ENCODE assay signal across 14 mouse cellular contexts in genomic region chr16:90462728-90463275, GRCm38 (mm10).
A peak's percentile ranks its signal among the peaks of the same experiment; 100 is the strongest.
DNase-seq lines count a peak whose midpoint lies in the region; ATAC-seq lines count a peak whose summit lies in the region.
"Had no signal": no experiment of that assay in that cellular context is flagged by ENCODE, and none has a peak within 500 bp of the region (broad histone marks: within the 10 kb centered on the region; RNA-seq: fewer than 3 reads in every experiment).

No protein-coding gene starts in this region.

- no peak overlapping the region for H3K9ac ChIP-seq in heart, embryonic 12.5 days
- H3K9ac ChIP-seq: liver, embryonic 14.5 days; midbrain, embryonic 12.5 days had no signal

- H3K9me3 ChIP-seq in heart, embryonic 12.5 days (replicated peaks): 0 out of 2 replicates have a peak, but pooled peaks cover 3% of the 10 kb centered on the region
- H3K9me3 ChIP-seq: midbrain, embryonic 12.5 days had no signal

- H3K4me2 ChIP-seq in heart, embryonic 12.5 days: no peak overlapping the region; the same call in 1 of the 2 replicates
- H3K4me2 ChIP-seq: midbrain, embryonic 12.5 days had no signal

- peak; percentile 94 for DNase-seq in heart, adult 11 months
- no peak for DNase-seq in heart, postnatal 36 days
- peak; percentile 30 for DNase-seq in kidney, postnatal 14 days
- DNase-seq in kidney, adult 11 months: no peak
- peak; percentile 57 for DNase-seq in lung, postnatal 10 days
- no peak for DNase-seq in cerebellum, adult 11 months
- DNase-seq in cerebellum, adult 8-10 months: no peak
- DNase-seq: adrenal gland, postnatal 14 days had no signal

- no peak overlapping the region for H3K4me3 ChIP-seq in heart, embryonic 12.5 days
- H3K4me3 ChIP-seq: midbrain, embryonic 12.5 days had no signal

- peaks cover 56% of the 10 kb centered on the region for H3K4me1 ChIP-seq in heart, embryonic 12.5 days (replicated peaks)

- H3K27ac ChIP-seq in heart, embryonic 12.5 days (ENCODE audit: poor library complexity, severe bottlenecking): peak overlapping the region; percentile 31
- H3K27ac ChIP-seq: liver, embryonic 14.5 days; midbrain, embryonic 12.5 days; stomach, postnatal 0 days had no signal

- peaks cover 40% of the 10 kb centered on the region for H3K36me3 ChIP-seq in heart, embryonic 12.5 days

- WGBS in heart, embryonic 12.5 days: 45% methylated on average over 11 of the region's 11 CpGs

- intact Hi-C loops in heart, postnatal 36 days (cut with DNase I): no loop called here

- ATAC-seq in heart, embryonic 12.5 days (ENCODE audit: insufficient number of reproducible peaks, low FRiP score): no peak
- ATAC-seq: CD4-positive, CD25-positive, alpha-beta regulatory T cell, adult 4 months; Patski had no signal

- H3K27me3 ChIP-seq in heart, embryonic 12.5 days (replicated peaks): no peaks in the 10 kb centered on the region
- H3K27me3 ChIP-seq: Patski had no signal

Comparison
In these comparisons a context has a peak if more than half of its experiments do, and no peak if none do; other contexts are left out.
1. DNase-seq: peak in heart, adult 11 months (single experiment), kidney, postnatal 14 days (single experiment) and lung, postnatal 10 days (single experiment); none in heart, postnatal 36 days (0 of 2), kidney, adult 11 months (single experiment), cerebellum, adult 11 months (single experiment) and cerebellum, adult 8-10 months (single experiment).